Mouse (Mus musculus) small intestine, adult 2 months (tissue): ENCODE data around the gene Xpo1. TPM values are rescaled to one million over a fixed set of nuclear protein-coding genes. Genes with fewer than 3 reads are reported as not detected.

Experiments
- H3K27ac ChIP-seq: fragments of 200-500 bp; 2 replicates; pipeline ENCODE4 v1.5.1; 2012; ENCODE audit warnings: low read depth, low read length, control low read depth, inconsistent platforms; ENCODE audit not compliant: insufficient read depth
- H3K27me3 ChIP-seq: fragments of 200-500 bp; 2 replicates; pipeline ENCODE4 v1.6.1; 2012; ENCODE audit warnings: mild to moderate bottlenecking, moderate library complexity, low read length, inconsistent platforms; ENCODE audit not compliant: control insufficient read depth, insufficient read depth
- H3K36me3 ChIP-seq: fragments of 200-500 bp; 2 replicates; pipeline ENCODE4 v1.6.1; 2012; ENCODE audit warnings: mild to moderate bottlenecking, low read length, control low read depth, inconsistent platforms; ENCODE audit not compliant: control insufficient read depth, insufficient read depth
- H3K4me1 ChIP-seq: fragments of 200-500 bp; 2 replicates; pipeline ENCODE4 v1.6.1; 2012; ENCODE audit warnings: low read length, inconsistent platforms, mixed read lengths; ENCODE audit not compliant: control insufficient read depth, insufficient read depth, insufficient read length
- H3K4me3 ChIP-seq: fragments of 200-500 bp; 2 replicates; pipeline ENCODE4 v1.5.1; 2012; ENCODE audit warnings: low read depth, mild to moderate bottlenecking, control low read depth, inconsistent platforms, low read length, moderate library complexity
- CTCF ChIP-seq: fragments of 200-500 bp; IDR thresholded peaks from 2 replicates; pipeline ENCODE4 v1.5.1; 2012; ENCODE audit warnings: low read depth, mild to moderate bottlenecking, control low read depth, inconsistent platforms, low read length, moderate library complexity, mixed read lengths; ENCODE audit not compliant: insufficient replicate concordance, insufficient read length; ENCODE audit errors: extremely low read depth
- POLR2A ChIP-seq: fragments of 200-500 bp; IDR thresholded peaks from 2 replicates; pipeline ENCODE4 v1.6.1; 2012; ENCODE audit warnings: low read depth, mild to moderate bottlenecking, control low read depth, inconsistent platforms, low read length, moderate library complexity
- WGBS: fragments of 180-500 bp; shearing (Covaris S2); methylation state at CpG from one replicate; pipeline ENCODE4 v1.1.7; 2018; 5-methylcytosine and 5-hydroxymethylcytosine counted together
- polyA plus RNA-seq: library from polyadenylated mRNA; depleted of rRNA; stranded (reverse); fragments of >200 nt; gene quantifications from 2 replicates; pipeline ENCODE4 v1.2.3, GENCODE M21; 2012; rRNA removed

Xpo1 gene
- polyA plus RNA-seq, 1 experiment: 1.8 TPM

- Histone ChIP-seq H3K27me3 (no peaks in the 10 kb centered on the region), H3K4me1 (peaks cover 8% of the 10 kb centered on the region; the same call in 1 of the 2 replicates), H3K27ac (no peak overlapping the region), H3K36me3 (peaks cover 2% of the 10 kb centered on the region), H3K4me3 (no peak overlapping the region)
- WGBS: 74% methylated on average over 1 of the region's 1 CpGs
- TF ChIP-seq POLR2A (no peak), CTCF (no peak)
These were observed 57.7 kb downstream of the Xpo1 start for GRCm38 (mm10) chr11:23313496-23313895.

DNA sequence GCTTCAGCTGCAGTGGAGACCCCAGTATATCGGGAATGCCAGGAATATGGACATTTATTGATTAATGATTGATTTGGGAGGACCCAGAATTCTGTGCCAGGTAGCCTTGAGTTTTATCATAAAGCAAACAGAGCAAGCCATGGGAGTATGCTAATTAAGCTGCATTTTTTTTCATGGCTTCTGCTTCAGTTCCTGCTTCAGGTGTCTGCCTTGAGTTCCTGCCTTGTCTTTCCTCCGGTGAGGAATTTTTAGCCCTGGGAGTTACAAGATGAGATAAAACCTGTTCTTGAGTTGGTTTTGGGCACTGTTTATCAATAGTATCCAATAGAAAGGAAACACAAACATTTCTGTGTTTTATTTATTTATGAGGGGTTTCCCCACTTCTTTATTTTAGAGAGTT is 73.6 kb downstream of the Xpo1 start:
- H3K27ac ChIP-seq: no peak overlapping the region
- H3K27me3 ChIP-seq: no peaks in the 10 kb centered on the region
- peaks cover 5% of the 10 kb centered on the region for H3K36me3 ChIP-seq
- no peak for TF ChIP-seq CTCF
- no peak for TF ChIP-seq POLR2A
- peaks cover 2% of the 10 kb centered on the region; the same call in 1 of the 2 replicates for H3K4me1 ChIP-seq
- WGBS: 33% methylated on average over 2 of the region's 2 CpGs
- H3K4me3 ChIP-seq: no peak overlapping the region

DNA sequence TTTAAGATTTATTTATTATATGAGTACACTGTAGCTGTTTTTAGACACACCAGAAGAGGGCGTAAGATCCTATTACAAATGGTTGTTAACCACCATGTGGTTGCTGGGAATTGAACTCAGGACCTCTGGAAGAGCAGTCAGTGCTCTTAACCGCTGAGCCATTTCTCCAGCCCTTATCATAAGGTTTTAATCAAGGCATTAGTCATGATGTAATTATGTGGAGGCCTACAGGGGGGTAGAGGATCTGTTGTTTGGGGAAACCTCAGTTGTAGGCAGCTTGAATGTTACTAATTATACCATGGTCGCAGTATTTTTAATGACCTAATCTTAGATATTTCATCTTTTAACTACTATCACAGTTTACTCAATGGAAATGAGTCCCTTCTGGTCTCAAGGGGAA is 76.3 kb downstream of the Xpo1 start:
- Histone ChIP-seq H3K27me3 (no peaks in the 10 kb centered on the region), H3K4me1 (peaks cover 2% of the 10 kb centered on the region; the same call in 1 of the 2 replicates), H3K36me3 (peaks cover 12% of the 10 kb centered on the region), H3K27ac (no peak overlapping the region), H3K4me3 (no peak overlapping the region)
- no peak for TF ChIP-seq POLR2A
- TF ChIP-seq CTCF: no peak
- WGBS: 73% methylated on average over 3 of the region's 3 CpGs

DNA sequence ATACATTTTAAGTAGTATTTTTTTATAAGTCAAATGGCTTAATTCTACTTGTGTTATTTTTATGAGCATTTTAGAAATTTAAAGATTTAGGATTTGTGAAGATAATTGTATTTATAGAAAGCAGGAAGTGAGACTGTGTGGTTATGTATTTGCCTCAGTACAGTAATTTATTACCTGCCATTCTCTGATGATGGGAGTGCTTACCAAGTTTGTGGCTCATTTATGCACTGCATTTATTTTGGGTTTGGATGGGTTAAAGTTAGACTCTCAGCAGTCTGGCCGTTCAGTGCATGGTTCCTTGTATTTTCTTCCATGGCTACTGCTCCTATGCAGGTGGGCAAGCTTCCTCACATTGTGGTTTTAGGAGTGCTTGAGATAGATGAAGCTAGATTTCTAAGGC is 79.3 kb downstream of the Xpo1 start:
- 79% methylated on average over 1 of the region's 1 CpGs for WGBS
- no peak overlapping the region for H3K4me3 ChIP-seq
- H3K4me1 ChIP-seq: no peaks in the 10 kb centered on the region
- peaks cover 12% of the 10 kb centered on the region for H3K36me3 ChIP-seq
- H3K27me3 ChIP-seq: no peaks in the 10 kb centered on the region
- TF ChIP-seq CTCF (no peak), POLR2A (no peak)
- H3K27ac ChIP-seq: no peak overlapping the region

Other genes with a start within 250 kb of the Xpo1 start
- 0.06 TPM in 1 of 2 replicates, not detected in the other for gene Fam161a, start 248.5 kb upstream of the Xpo1 start, polyA plus RNA-seq
- 1.4 and 3.1 TPM in 2 replicates for gene Usp34, start 50.9 kb downstream of the Xpo1 start, polyA plus RNA-seq
- gene Ahsa2, start 242.0 kb downstream of the Xpo1 start, polyA plus RNA-seq: 7.1 TPM in 2 replicates